Mouse (Mus musculus) CH12.LX (cell line): ENCODE data around the gene Jph3.

Experiments
- CTCF ChIP-seq, 2 experiments: IDR thresholded peaks in 1 of 2; conservative IDR thresholded peaks in 1 of 2; 2 replicates each; pipeline ENCODE4 v1.5.1; 2011 to 2012; ENCODE audit warnings: low read depth in 2 of 2, low read length in 2 of 2, improper control_type of control experiment in 1 of 2, inconsistent platforms in 1 of 2, mild to moderate bottlenecking in 1 of 2, moderate library complexity in 1 of 2
- ETS1 ChIP-seq: conservative IDR thresholded peaks from 2 replicates; pipeline ENCODE4 v1.6.1; 2012; ENCODE audit warnings: low read depth, mild to moderate bottlenecking, inconsistent platforms, low read length, improper control_type of control experiment, moderate library complexity
- HCFC1 ChIP-seq: IDR thresholded peaks from 2 replicates; pipeline ENCODE4 v1.6.1; 2012; ENCODE audit warnings: low read depth, mild to moderate bottlenecking, inconsistent platforms, low read length, improper control_type of control experiment
- NELFE ChIP-seq: IDR thresholded peaks from 2 replicates; pipeline ENCODE4 v1.6.1; 2011; ENCODE audit warnings: low read depth, low read length, improper control_type of control experiment
- POLR2A ChIP-seq: IDR thresholded peaks from 2 replicates; pipeline ENCODE4 v1.6.1; 2011; ENCODE audit warnings: low read depth, mild to moderate bottlenecking, improper control_type of control experiment, low read length
- SMC3 ChIP-seq: IDR thresholded peaks from 2 replicates; pipeline ENCODE4 v1.6.1; 2011; ENCODE audit warnings: low read depth, low read length, improper control_type of control experiment
- TCF12 ChIP-seq: IDR thresholded peaks from 2 replicates; pipeline ENCODE4 v1.6.1; 2014; ENCODE audit warnings: low read depth, mild to moderate bottlenecking, inconsistent platforms, low read length, improper control_type of control experiment
- UBTF ChIP-seq: IDR thresholded peaks from 2 replicates; pipeline ENCODE4 v1.6.1; 2012; ENCODE audit warnings: low read depth, mild to moderate bottlenecking, inconsistent platforms, low read length, improper control_type of control experiment, moderate library complexity
- USF2 ChIP-seq: conservative IDR thresholded peaks from 2 replicates; pipeline ENCODE4 v1.6.1; 2011; ENCODE audit warnings: low read depth, low read length, improper control_type of control experiment
- ZC3H11A ChIP-seq: IDR thresholded peaks from 2 replicates; pipeline ENCODE4 v1.6.1; 2012; ENCODE audit warnings: low read depth, mild to moderate bottlenecking, inconsistent platforms, low read length, improper control_type of control experiment
- ZKSCAN1 ChIP-seq: IDR thresholded peaks from 2 replicates; pipeline ENCODE4 v1.6.1; 2012; ENCODE audit warnings: low read depth, inconsistent platforms, low read length, improper control_type of control experiment, borderline replicate concordance
- ZMIZ1 ChIP-seq: IDR thresholded peaks from 2 replicates; pipeline ENCODE4 v1.6.1; 2012; ENCODE audit warnings: low read depth, mild to moderate bottlenecking, inconsistent platforms, low read length, improper control_type of control experiment
- ZNF384 ChIP-seq: IDR thresholded peaks from 2 replicates; pipeline ENCODE4 v1.6.1; 2012; ENCODE audit warnings: low read depth, low read length, improper control_type of control experiment, inconsistent platforms

DNA sequence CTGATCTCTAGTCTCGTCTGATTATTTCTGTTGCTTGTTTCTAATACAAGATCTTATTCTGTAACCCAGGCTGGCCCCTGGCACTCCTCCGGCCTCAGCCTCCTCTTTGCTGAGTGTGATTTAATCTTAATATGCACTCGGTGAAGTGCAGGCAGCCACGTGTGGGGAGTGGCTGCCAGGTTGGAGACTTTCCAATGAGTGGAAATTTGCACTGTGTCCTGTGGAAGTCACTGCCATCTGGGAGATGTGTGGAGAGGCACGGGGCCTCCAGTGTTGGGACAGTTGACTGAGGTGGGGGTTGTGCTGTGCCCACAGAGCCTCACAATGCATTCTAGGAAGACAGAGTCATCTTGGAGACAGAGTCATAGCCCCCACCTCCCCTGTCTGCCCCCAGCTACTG, 53.1 kb downstream of the Jph3 start:
- TF ChIP-seq ZNF384 (no peak), ZKSCAN1 (no peak), ETS1 (no peak), CTCF (conservative IDR thresholded peaks at IDR 0.05 in 1 of 2, IDR thresholded peaks at IDR 0.05 in 1 of 2; ENCODE audit: low read depth in 2 of 2, low read length in 2 of 2) (no peak), HCFC1 (no peak), ZC3H11A (no peak), USF2 (no peak), SMC3 (no peak), POLR2A (no peak), ZMIZ1 (no peak), NELFE (no peak), TCF12 (no peak), UBTF (no peak)
